ENCODE assay signal across 10 mouse cellular contexts in the genomic region with DNA sequence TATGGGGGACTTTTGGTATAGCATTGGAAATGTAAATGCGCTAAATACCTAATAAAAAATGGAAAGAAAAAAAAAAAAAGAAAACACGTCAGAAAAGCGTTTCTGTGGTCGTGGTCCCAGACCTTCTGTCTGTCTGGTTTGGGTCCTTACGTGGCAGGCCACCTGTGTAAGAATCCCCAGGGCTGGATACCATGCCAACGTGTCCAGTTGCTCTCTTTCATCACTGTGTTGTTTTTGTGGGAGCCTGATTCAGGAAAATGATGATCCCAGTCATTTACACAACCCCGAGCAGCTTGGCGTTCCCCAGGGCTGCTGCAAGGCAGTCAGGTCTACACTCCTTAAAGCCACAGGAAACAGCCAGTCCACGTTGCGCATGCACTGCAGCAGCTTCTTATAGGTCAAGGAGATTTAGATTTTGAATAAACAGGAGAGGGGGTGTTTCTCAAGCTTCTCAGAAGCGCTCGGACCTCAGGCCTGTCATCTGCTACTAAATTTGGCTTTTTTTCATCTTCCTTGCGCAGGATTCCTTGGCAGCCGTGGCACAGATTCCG.
DNase-seq lines count a peak whose midpoint lies in the region; ATAC-seq lines count a peak whose summit lies in the region.
"Had no signal": no experiment of that assay in that cellular context is flagged by ENCODE, and none has a peak within 500 bp of the region (broad histone marks: within the 10 kb centered on the region; RNA-seq: fewer than 3 reads in every experiment).

No protein-coding gene starts in this region.

- no peak overlapping the region for H3K4me3 ChIP-seq in heart, embryonic 10.5 days
- no peak overlapping the region for H3K4me3 ChIP-seq in forebrain, embryonic 16.5 days (replicated peaks; ENCODE audit: low read length)
- no peak overlapping the region for H3K4me3 ChIP-seq in forebrain, embryonic 10.5 days
- H3K4me3 ChIP-seq: midbrain, embryonic 13.5 days had no signal

- no peak for ATAC-seq in forebrain, embryonic 16.5 days
- ATAC-seq in monocyte, adult 5-6 weeks (replicated peaks; ENCODE audit: insufficient number of reproducible peaks, low FRiP score, low TSS enrichment, poor library complexity, severe bottlenecking), result no peak

- H3K36me3 ChIP-seq in heart, embryonic 10.5 days, result no peaks in the 10 kb centered on the region
- H3K36me3 ChIP-seq in forebrain, embryonic 16.5 days (ENCODE audit: control insufficient read depth, insufficient read depth), result no peaks in the 10 kb centered on the region
- H3K36me3 ChIP-seq in forebrain, embryonic 10.5 days (replicated peaks), result no peaks in the 10 kb centered on the region
- H3K36me3 ChIP-seq: midbrain, embryonic 13.5 days had no signal

- no peak overlapping the region for H3K4me2 ChIP-seq in forebrain, embryonic 16.5 days (ENCODE audit: low read length)
- H3K4me2 ChIP-seq: heart, embryonic 11.5 days; midbrain, embryonic 13.5 days had no signal

- H3K9me3 ChIP-seq in heart, embryonic 10.5 days, result no peaks in the 10 kb centered on the region
- H3K9me3 ChIP-seq in forebrain, embryonic 16.5 days (ENCODE audit: control insufficient read depth, low read length), result no peaks in the 10 kb centered on the region
- no peaks in the 10 kb centered on the region for H3K9me3 ChIP-seq in forebrain, embryonic 10.5 days
- H3K9me3 ChIP-seq: midbrain, embryonic 13.5 days had no signal

- no peak for DNase-seq in heart, embryonic 10.5 days (ENCODE audit: low spot score)
- no peak for DNase-seq in heart, adult 9 months (ENCODE audit: low spot score in 2 of 2)
- peak; percentile 13 to 46 for DNase-seq in right cerebral cortex, adult 2 months (ENCODE audit: low spot score in 2 of 2)
- DNase-seq in right cerebral cortex, postnatal 14 days, result no peak
- DNase-seq in fibroblast of lung, adult 2 months (ENCODE audit: low read depth), result peak; percentile 57
- DNase-seq in forebrain, embryonic 10.5 days (ENCODE audit: extremely low spot score, low spot score), result no peak

- 0 out of 2 replicates have a peak overlapping the region, but pooled peaks have one; percentile 69 for H3K27ac ChIP-seq in heart, embryonic 10.5 days
- H3K27ac ChIP-seq in forebrain, embryonic 16.5 days (ENCODE audit: low read length), result no peak overlapping the region
- no peak overlapping the region for H3K27ac ChIP-seq in forebrain, embryonic 10.5 days
- H3K27ac ChIP-seq: midbrain, embryonic 13.5 days had no signal

- H3K27me3 ChIP-seq in heart, embryonic 10.5 days (ENCODE audit: insufficient read depth, poor library complexity, severe bottlenecking), result no peaks in the 10 kb centered on the region
- H3K27me3 ChIP-seq in forebrain, embryonic 16.5 days (replicated peaks; ENCODE audit: control insufficient read depth, insufficient read depth, low read length), result no peaks in the 10 kb centered on the region
- no peaks in the 10 kb centered on the region for H3K27me3 ChIP-seq in forebrain, embryonic 10.5 days (ENCODE audit: poor library complexity, severe bottlenecking)

- H3K4me1 ChIP-seq in heart, embryonic 10.5 days, result peaks cover 27% of the 10 kb centered on the region
- peaks cover 28% of the 10 kb centered on the region for H3K4me1 ChIP-seq in forebrain, embryonic 16.5 days (replicated peaks; ENCODE audit: control insufficient read depth, insufficient read depth, low read length)
- H3K4me1 ChIP-seq in forebrain, embryonic 10.5 days, result peaks cover 29% of the 10 kb centered on the region

- WGBS in heart, embryonic 10.5 days, result 71% methylated on average over 15 of the region's 15 CpGs
- 66% methylated on average over 15 of the region's 15 CpGs for WGBS in forebrain, embryonic 16.5 days
- WGBS in forebrain, embryonic 10.5 days, result 87% methylated on average over 15 of the region's 15 CpGs

- no peak overlapping the region for H3K9ac ChIP-seq in forebrain, embryonic 16.5 days (replicated peaks; ENCODE audit: low read depth, low read length)
- H3K9ac ChIP-seq: midbrain, embryonic 13.5 days had no signal

Comparison
In these comparisons a context has a peak if more than half of its experiments do, and no peak if none do; other contexts are left out.
1. DNase-seq: peak in right cerebral cortex, adult 2 months (2 of 2) and fibroblast of lung, adult 2 months (single experiment); none in heart, embryonic 10.5 days (single experiment), heart, adult 9 months (0 of 2), right cerebral cortex, postnatal 14 days (single experiment) and forebrain, embryonic 10.5 days (single experiment).